Mouse (Mus musculus) megakaryocyte, embryonic 14.5 days (primary cell): ENCODE results near the gene Myf6. TPM values are rescaled to one million over a fixed set of nuclear protein-coding genes. Genes with fewer than 3 reads are reported as not detected.

ENCODE experiments used
- H3K27me3 ChIP-seq: replicated peaks from 2 replicates; pipeline ENCODE3; 2012; ENCODE audit warnings: inconsistent platforms
- H3K36me3 ChIP-seq: replicated peaks from 2 replicates; pipeline ENCODE3; 2012; ENCODE audit warnings: low read length, inconsistent platforms, mixed read lengths
- H3K4me1 ChIP-seq: 2 replicates; pipeline ENCODE4 v1.6.1; 2012; ENCODE audit warnings: inconsistent platforms
- H3K4me3 ChIP-seq: replicated peaks from 2 replicates; pipeline ENCODE3; 2012; ENCODE audit warnings: moderate library complexity, mild to moderate bottlenecking, inconsistent platforms
- H3K9me3 ChIP-seq: 2 replicates; pipeline ENCODE4 v1.6.1; 2012; ENCODE audit warnings: inconsistent platforms
- FLI1 ChIP-seq: IDR thresholded peaks from 2 replicates; pipeline ENCODE4 v1.6.1; 2012; ENCODE audit warnings: low read length, inconsistent platforms, mixed read lengths
- GATA1 ChIP-seq: IDR thresholded peaks from 3 replicates; pipeline ENCODE4 v1.6.1; 2012; ENCODE audit warnings: mixed read lengths, low read length, inconsistent platforms, borderline replicate concordance
- polyA plus RNA-seq: library from polyadenylated mRNA; stranded (reverse); fragments of >175 nt; gene quantifications from 2 replicates; pipeline ENCODE4 v1.2.3, GENCODE M21; 2012; ENCODE audit warnings: low replicate concordance; ENCODE audit not compliant: insufficient read depth

Gene Myf6
- polyA plus RNA-seq, 1 experiment, result not detected

- Histone ChIP-seq H3K9me3 (peaks cover 12% of the 10 kb centered on the region), H3K4me3 (no peak overlapping the region), H3K27me3 (no peaks in the 10 kb centered on the region), H3K36me3 (no peaks in the 10 kb centered on the region), H3K4me1 (no peaks in the 10 kb centered on the region)
- TF ChIP-seq FLI1, result no peak
- no peak for TF ChIP-seq GATA1
Measured at GRCm38 (mm10) chr10:107493580-107494474, 710 bp downstream of the Myf6 start.

- Histone ChIP-seq H3K4me3 (peak overlapping the region; percentile 42), H3K9me3 (peaks cover 12% of the 10 kb centered on the region), H3K27me3 (no peaks in the 10 kb centered on the region), H3K36me3 (no peaks in the 10 kb centered on the region), H3K4me1 (no peaks in the 10 kb centered on the region)
- TF ChIP-seq GATA1 (no peak), FLI1 (no peak)
Measured at GRCm38 (mm10) chr10:107492867-107493579, 1.5 kb downstream of the Myf6 start.

- no peaks in the 10 kb centered on the region for H3K4me1 ChIP-seq
- TF ChIP-seq GATA1 (no peak), FLI1 (no peak)
- H3K36me3 ChIP-seq, result no peaks in the 10 kb centered on the region
- peaks cover 16% of the 10 kb centered on the region for H3K9me3 ChIP-seq
- no peak overlapping the region for H3K4me3 ChIP-seq
- H3K27me3 ChIP-seq, result no peaks in the 10 kb centered on the region
Measured at GRCm38 (mm10) chr10:107488654-107489315, 5.8 kb downstream of the Myf6 start.

- Histone ChIP-seq H3K36me3 (no peaks in the 10 kb centered on the region), H3K4me1 (no peaks in the 10 kb centered on the region), H3K4me3 (no peak overlapping the region), H3K9me3 (peaks cover 15% of the 10 kb centered on the region), H3K27me3 (no peaks in the 10 kb centered on the region)
- TF ChIP-seq FLI1, result no peak
- TF ChIP-seq GATA1, result no peak
Measured at GRCm38 (mm10) chr10:107486770-107487169, 7.8 kb downstream of the Myf6 start.

- Histone ChIP-seq H3K27me3 (no peaks in the 10 kb centered on the region), H3K4me1 (no peaks in the 10 kb centered on the region), H3K9me3 (peaks cover 12% of the 10 kb centered on the region), H3K4me3 (no peak within 1 kb of the TSS), H3K36me3 (no peaks in the 10 kb centered on the region)
- TF ChIP-seq FLI1, result no peak
- no peak for TF ChIP-seq GATA1
Measured at GRCm38 (mm10) chr10:107485870-107486269, 8.7 kb downstream of the Myf6 start, which contains the start of gene Myf5. Gene Myf5, minus strand, starts transcription at chr10:107486134.

GRCm38 (mm10) chr10:107484050-107484449 lies 10.5 kb downstream of the Myf6 start:
- H3K4me1 ChIP-seq, result no peaks in the 10 kb centered on the region
- no peaks in the 10 kb centered on the region for H3K36me3 ChIP-seq
- TF ChIP-seq FLI1, result no peak
- no peak for TF ChIP-seq GATA1
- no peak overlapping the region for H3K4me3 ChIP-seq
- H3K9me3 ChIP-seq, result peaks cover 12% of the 10 kb centered on the region
- H3K27me3 ChIP-seq, result no peaks in the 10 kb centered on the region

GRCm38 (mm10) chr10:107473497-107473896 lies 21.0 kb downstream of the Myf6 start:
- Histone ChIP-seq H3K36me3 (no peaks in the 10 kb centered on the region), H3K27me3 (no peaks in the 10 kb centered on the region), H3K4me1 (no peaks in the 10 kb centered on the region), H3K9me3 (0 out of 2 replicates have a peak, but pooled peaks cover 4% of the 10 kb centered on the region), H3K4me3 (no peak overlapping the region)
- TF ChIP-seq FLI1 (no peak), GATA1 (no peak)

- Histone ChIP-seq H3K36me3 (no peaks in the 10 kb centered on the region), H3K27me3 (no peaks in the 10 kb centered on the region), H3K4me3 (no peak overlapping the region), H3K4me1 (no peaks in the 10 kb centered on the region), H3K9me3 (0 out of 2 replicates have a peak, but pooled peaks cover 4% of the 10 kb centered on the region)
- TF ChIP-seq GATA1 (no peak), FLI1 (no peak)
Measured at GRCm38 (mm10) chr10:107471712-107472111, 22.8 kb downstream of the Myf6 start.

- TF ChIP-seq FLI1 (no peak), GATA1 (no peak)
Measured at GRCm38 (mm10) chr10:107467819-107468218, 26.7 kb downstream of the Myf6 start.

More at GRCm38 (mm10) chr10:107467819-107468218, 26.7 kb downstream of the Myf6 start:
- Histone ChIP-seq H3K9me3 (0 out of 2 replicates have a peak, but pooled peaks cover 4% of the 10 kb centered on the region), H3K36me3 (no peaks in the 10 kb centered on the region), H3K4me1 (no peaks in the 10 kb centered on the region), H3K27me3 (no peaks in the 10 kb centered on the region), H3K4me3 (no peak overlapping the region)
